Mouse (Mus musculus): Measurements from ENCODE around the gene Sesn3. TPM values are rescaled to one million over a fixed set of nuclear protein-coding genes. Genes with fewer than 3 reads are reported as not detected.

Sesn3 gene
- polyA plus RNA-seq, 1 experiment from 2014 or later: 16.1 TPM

GRCm38 (mm10) chr9:14376149-14376548, 101.3 kb downstream of the Sesn3 start:
- H3K9ac ChIP-seq (ENCODE audit: low read depth, low read length): no peak overlapping the region
- H3K9me3 ChIP-seq (replicated peaks; ENCODE audit: control insufficient read depth, low read length, poor library complexity, severe bottlenecking): no peaks in the 10 kb centered on the region
- WGBS: 89% methylated on average over 4 of the region's 4 CpGs
- H3K36me3 ChIP-seq (ENCODE audit: control insufficient read depth, insufficient read depth, low read length): no peaks in the 10 kb centered on the region
- H3K4me3 ChIP-seq (ENCODE audit: low read depth, low read length): no peak overlapping the region
- H3K27ac ChIP-seq (ENCODE audit: low read length): no peak overlapping the region
- H3K27me3 ChIP-seq (ENCODE audit: control insufficient read depth, insufficient read depth, low read depth, low read length): no peaks in the 10 kb centered on the region
- H3K4me1 ChIP-seq (ENCODE audit: control insufficient read depth, insufficient read depth, low read length): peaks cover 9% of the 10 kb centered on the region
- no peak overlapping the region for H3K4me2 ChIP-seq (ENCODE audit: low read length)
- no peak for ATAC-seq

- no peaks in the 10 kb centered on the region for H3K27me3 ChIP-seq (ENCODE audit: control insufficient read depth, insufficient read depth, low read depth, low read length)
- H3K27ac ChIP-seq (ENCODE audit: low read length): no peak overlapping the region
- H3K4me1 ChIP-seq (ENCODE audit: control insufficient read depth, insufficient read depth, low read length): peaks cover 18% of the 10 kb centered on the region
- no peak for ATAC-seq
- H3K4me3 ChIP-seq (ENCODE audit: low read depth, low read length): no peak overlapping the region
- no peaks in the 10 kb centered on the region for H3K9me3 ChIP-seq (replicated peaks; ENCODE audit: control insufficient read depth, low read length, poor library complexity, severe bottlenecking)
- H3K4me2 ChIP-seq (ENCODE audit: low read length): no peak overlapping the region
- H3K36me3 ChIP-seq (ENCODE audit: control insufficient read depth, insufficient read depth, low read length): no peaks in the 10 kb centered on the region
- H3K9ac ChIP-seq (ENCODE audit: low read depth, low read length): no peak overlapping the region
- 97% methylated on average over 2 of the region's 2 CpGs for WGBS
Measured at GRCm38 (mm10) chr9:14378151-14378550, 103.3 kb downstream of the Sesn3 start.

DNA sequence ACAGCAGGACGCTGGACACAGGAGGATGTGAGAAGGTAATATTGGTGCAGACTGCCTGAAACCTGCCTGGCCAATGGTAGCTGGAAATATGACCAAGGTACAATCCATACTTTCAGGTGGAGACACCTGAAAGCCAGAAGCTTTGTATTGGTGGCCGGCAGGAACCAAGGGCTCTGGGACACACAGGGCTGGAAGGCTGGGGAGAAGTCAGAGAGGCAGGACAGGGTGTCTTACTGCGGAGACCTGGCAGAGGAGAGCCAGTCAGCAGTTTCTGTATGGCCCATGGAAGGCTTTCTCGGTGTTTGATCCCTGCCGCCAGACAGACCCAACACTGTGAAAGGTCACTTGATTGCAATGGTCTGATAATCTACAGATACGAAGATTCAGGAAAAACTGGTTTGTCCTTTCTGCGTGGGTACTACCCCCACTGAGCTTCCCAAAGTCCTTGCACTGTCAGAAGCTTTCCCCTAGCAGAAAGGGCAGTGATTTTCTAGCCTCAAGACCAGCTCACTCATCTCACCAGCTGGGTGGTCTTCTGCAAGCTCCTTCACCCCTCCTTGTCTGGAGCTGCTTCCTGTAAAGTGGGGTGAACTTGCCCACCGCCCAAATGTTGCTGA, 105.0 kb downstream of the Sesn3 start:
- ATAC-seq: no peak; the same call in 1 of the 2 replicates
- Histone ChIP-seq H3K36me3 (ENCODE audit: control insufficient read depth, insufficient read depth, low read length) (no peaks in the 10 kb centered on the region), H3K4me2 (ENCODE audit: low read length) (peak overlapping the region; percentile 81), H3K4me3 (ENCODE audit: low read depth, low read length) (peak overlapping the region; percentile 82), H3K27me3 (ENCODE audit: control insufficient read depth, insufficient read depth, low read depth, low read length) (no peaks in the 10 kb centered on the region), H3K27ac (ENCODE audit: low read length) (peak overlapping the region; percentile 93), H3K9me3 (replicated peaks; ENCODE audit: control insufficient read depth, low read length, poor library complexity, severe bottlenecking) (no peaks in the 10 kb centered on the region), H3K4me1 (ENCODE audit: control insufficient read depth, insufficient read depth, low read length) (peaks cover 18% of the 10 kb centered on the region), H3K9ac (ENCODE audit: low read depth, low read length) (peak overlapping the region; percentile 96)
- WGBS: 22% methylated on average over 8 of the region's 8 CpGs

DNA sequence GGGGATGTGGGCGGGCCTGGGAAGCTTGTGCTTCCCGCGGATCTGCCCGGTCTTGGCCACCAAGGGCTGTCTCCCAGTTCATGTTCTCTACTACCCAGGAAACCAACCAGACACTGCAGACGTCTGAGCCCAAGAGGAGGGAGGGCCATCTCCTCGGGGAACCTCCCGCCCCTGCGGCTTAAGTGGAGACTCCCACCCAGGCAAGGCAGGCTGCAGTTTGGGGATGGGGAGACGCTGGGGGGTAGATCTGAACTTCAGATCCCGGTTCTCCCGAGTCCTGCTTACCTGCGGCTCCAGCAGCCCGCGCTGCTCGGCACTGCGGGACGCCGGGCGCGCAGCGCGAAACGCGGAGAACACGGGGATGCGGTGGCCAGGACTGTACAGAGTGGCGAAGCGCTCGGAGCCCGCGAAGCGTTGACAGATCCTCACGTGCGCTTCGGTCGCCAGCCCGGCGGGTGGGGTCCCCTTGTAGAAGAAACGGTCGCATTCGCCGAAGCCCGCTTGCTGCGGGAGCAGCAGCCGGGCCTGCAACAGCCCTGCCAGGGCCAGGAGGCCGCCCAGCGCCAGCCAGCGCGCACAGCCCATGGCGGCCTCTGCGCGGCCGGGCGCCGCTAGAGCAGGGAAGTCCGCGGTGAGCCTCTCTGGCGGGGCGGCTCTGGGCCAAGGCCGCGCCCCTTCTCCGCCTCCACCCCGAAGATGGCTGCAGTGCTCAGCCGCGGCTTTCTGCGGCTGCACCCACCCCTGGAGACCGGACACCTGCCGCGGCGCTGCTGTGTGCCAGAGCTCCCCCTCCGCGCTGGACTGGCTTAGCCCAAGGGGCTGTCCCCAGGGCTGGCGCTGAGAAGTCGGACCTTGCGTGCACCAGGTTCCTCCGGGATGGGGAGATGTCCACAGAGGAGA, 105.8 kb downstream of the Sesn3 start:
- H3K27me3 ChIP-seq (ENCODE audit: control insufficient read depth, insufficient read depth, low read depth, low read length): no peaks in the 10 kb centered on the region
- H3K4me3 ChIP-seq (ENCODE audit: low read depth, low read length): peak overlapping the region; percentile 82
- peak overlapping the region; percentile 96 for H3K9ac ChIP-seq (ENCODE audit: low read depth, low read length)
- WGBS: 0% methylated on average over 70 of the region's 76 CpGs
- peaks cover 18% of the 10 kb centered on the region for H3K4me1 ChIP-seq (ENCODE audit: control insufficient read depth, insufficient read depth, low read length)
- H3K9me3 ChIP-seq (replicated peaks; ENCODE audit: control insufficient read depth, low read length, poor library complexity, severe bottlenecking): no peaks in the 10 kb centered on the region
- H3K36me3 ChIP-seq (ENCODE audit: control insufficient read depth, insufficient read depth, low read length): no peaks in the 10 kb centered on the region
- peak; percentile 95 for ATAC-seq
- peak overlapping the region; percentile 93 for H3K27ac ChIP-seq (ENCODE audit: low read length)
- peak overlapping the region; percentile 81 for H3K4me2 ChIP-seq (ENCODE audit: low read length)

- Histone ChIP-seq H3K27ac (ENCODE audit: low read length) (peak within 1 kb of the TSS; percentile 93), H3K4me2 (ENCODE audit: low read length) (peak within 1 kb of the TSS; percentile 81), H3K9ac (ENCODE audit: low read depth, low read length) (peak within 1 kb of the TSS; percentile 96), H3K4me3 (ENCODE audit: low read depth, low read length) (peak within 1 kb of the TSS; percentile 82), H3K27me3 (ENCODE audit: control insufficient read depth, insufficient read depth, low read depth, low read length) (no peaks in the 10 kb centered on the region), H3K4me1 (ENCODE audit: control insufficient read depth, insufficient read depth, low read length) (peaks cover 18% of the 10 kb centered on the region), H3K9me3 (replicated peaks; ENCODE audit: control insufficient read depth, low read length, poor library complexity, severe bottlenecking) (no peaks in the 10 kb centered on the region), H3K36me3 (ENCODE audit: control insufficient read depth, insufficient read depth, low read length) (no peaks in the 10 kb centered on the region)
- peak; percentile 78 for ATAC-seq
- 1% methylated on average over 8 of the region's 8 CpGs for WGBS
Measured at GRCm38 (mm10) chr9:14381353-14382055, 106.6 kb downstream of the Sesn3 start, which contains the start of gene Endod1. Endod1 (minus strand) TSS chr9:14381507.

DNA sequence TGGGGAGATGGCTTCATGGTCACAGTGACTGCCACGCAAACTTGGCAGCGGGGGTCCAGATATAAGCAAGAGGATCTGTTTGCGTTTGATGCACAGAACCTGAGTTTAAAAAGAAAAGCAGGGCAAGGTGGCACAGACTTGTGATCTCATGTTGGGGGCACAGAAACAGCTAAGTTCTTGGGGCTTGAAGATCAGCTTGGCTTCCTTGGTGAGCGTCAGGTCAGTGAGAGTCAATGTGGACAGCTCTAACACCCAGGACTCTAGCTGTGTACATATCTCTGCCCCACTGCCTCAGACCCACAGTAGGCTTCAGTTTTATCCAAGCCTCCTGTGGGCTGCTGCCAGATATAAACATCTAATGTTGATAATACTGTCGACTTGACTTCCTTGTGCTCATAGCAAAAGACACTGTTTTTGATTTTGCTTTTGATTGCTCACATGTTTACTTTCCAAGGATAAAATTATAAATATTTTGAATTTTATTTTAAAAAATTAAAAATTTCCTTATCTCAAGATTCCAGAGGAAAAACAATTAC, 107.5 kb downstream of the Sesn3 start:
- Histone ChIP-seq H3K27me3 (ENCODE audit: control insufficient read depth, insufficient read depth, low read depth, low read length) (no peaks in the 10 kb centered on the region), H3K9ac (ENCODE audit: low read depth, low read length) (no peak overlapping the region), H3K36me3 (ENCODE audit: control insufficient read depth, insufficient read depth, low read length) (no peaks in the 10 kb centered on the region), H3K4me1 (ENCODE audit: control insufficient read depth, insufficient read depth, low read length) (peaks cover 18% of the 10 kb centered on the region), H3K4me2 (ENCODE audit: low read length) (peak overlapping the region; percentile 81), H3K27ac (ENCODE audit: low read length) (no peak overlapping the region), H3K4me3 (ENCODE audit: low read depth, low read length) (no peak overlapping the region), H3K9me3 (replicated peaks; ENCODE audit: control insufficient read depth, low read length, poor library complexity, severe bottlenecking) (no peaks in the 10 kb centered on the region)
- WGBS: 70% methylated on average over 5 of the region's 5 CpGs
- ATAC-seq: no peak

Other genes with a start within 250 kb of the Sesn3 start
- 27.1 and 36.7 TPM in 2 replicates for gene Endod1, start 106.4 kb downstream of the Sesn3 start, polyA plus RNA-seq (2015; fragmentation: Nextera tagmentation; extraction: Ambion mirVana)
- 0.63 and 1.3 TPM in 2 replicates for gene Kdm4d, start 225.4 kb downstream of the Sesn3 start, polyA plus RNA-seq (2015; fragmentation: Nextera tagmentation; extraction: Ambion mirVana)
- gene Cwc15, start 225.6 kb downstream of the Sesn3 start, polyA plus RNA-seq (2015; fragmentation: Nextera tagmentation; extraction: Ambion mirVana): 145 TPM in 2 replicates

Measured in midbrain, embryonic 16.5 days (tissue).